Mouse (Mus musculus): Measurements from ENCODE around the gene Exoc4.

- TF ChIP-seq USF1 (IDR thresholded peaks at IDR 0.05; ENCODE audit: low read depth), result no peak
- TF ChIP-seq TCF12 (IDR thresholded peaks at IDR 0.05; ENCODE audit: insufficient read depth, poor library complexity, severe bottlenecking), result no peak
- no peak for TF ChIP-seq POLR2A (IDR thresholded peaks at IDR 0.05; ENCODE audit: insufficient read length, low read depth)
Measured at GRCm38 (mm10) chr6:33998590-33998989, 749.7 kb downstream of the Exoc4 start.
